Mouse (Mus musculus) liver, postnatal 0 days (tissue): ENCODE data around the gene Ube2e3. TPM values are rescaled to one million over a fixed set of nuclear protein-coding genes. Genes with fewer than 3 reads are reported as not detected.
A peak's percentile ranks its signal among the peaks of the same experiment; 100 is the strongest.

Experiments
- ATAC-seq: fragments of 200-750 bp; cut with Nextera tagmentation; 2 replicates; pipeline ENCODE4 v1.8.0; 2017; ENCODE audit warnings: mild to moderate bottlenecking, moderate library complexity
- DNase-seq: peaks from one replicate; pipeline ENCODE4 v3.0.0-alpha.2; 2016
- H3K27ac ChIP-seq: fragments of 300-500 bp; sonication (generic); 2 replicates; pipeline ENCODE4 v1.5.1; 2014; ENCODE audit warnings: antibody characterized with exemption, moderate library complexity, mild to moderate bottlenecking, low read depth
- H3K27me3 ChIP-seq: fragments of 300-500 bp; sonication (generic); 2 replicates; pipeline ENCODE4 v1.6.1; 2014; ENCODE audit warnings: low read length, control low read depth, mixed read lengths; ENCODE audit not compliant: insufficient read depth
- H3K36me3 ChIP-seq: fragments of 300-500 bp; sonication (generic); replicated peaks from 2 replicates; pipeline ENCODE4 v1.6.1; 2014; ENCODE audit warnings: mild to moderate bottlenecking, control low read depth, low read length, moderate library complexity, mixed read lengths; ENCODE audit not compliant: insufficient read depth
- H3K4me1 ChIP-seq: fragments of 300-500 bp; sonication (generic); 2 replicates; pipeline ENCODE4 v1.6.1; 2014; ENCODE audit warnings: antibody characterized with exemption, mild to moderate bottlenecking, control low read depth; ENCODE audit not compliant: insufficient read depth
- H3K4me2 ChIP-seq: fragments of 300-500 bp; sonication (generic); 2 replicates; pipeline ENCODE4 v1.6.1; 2014; ENCODE audit warnings: low read depth, mild to moderate bottlenecking, low read length, moderate library complexity, mixed read lengths
- H3K4me3 ChIP-seq: fragments of 300-500 bp; sonication (generic); 2 replicates; pipeline ENCODE4 v1.5.1; 2014; ENCODE audit warnings: low read depth, low read length
- H3K9ac ChIP-seq: fragments of 300-500 bp; sonication (generic); replicated peaks from 2 replicates; pipeline ENCODE4 v1.6.1; 2014; ENCODE audit warnings: mild to moderate bottlenecking, moderate library complexity
- H3K9me3 ChIP-seq: fragments of 300-500 bp; sonication (generic); 2 replicates; pipeline ENCODE4 v1.6.1; 2016; ENCODE audit warnings: mild to moderate bottlenecking, control low read depth, low read length, mixed read lengths
- CTCF ChIP-seq: sonication (generic); IDR thresholded peaks from 2 replicates; pipeline ENCODE4 v1.5.1; 2016; ENCODE audit warnings: antibody characterized with exemption, low read depth
- EP300 ChIP-seq: IDR thresholded peaks from 2 replicates; pipeline ENCODE4 v1.6.1; 2016; ENCODE audit warnings: antibody characterized with exemption, low read depth, mild to moderate bottlenecking
- WGBS: fragments of 180-500 bp; shearing (Covaris S2); extraction: QIAGEN DNeasy Blood & Tissue Kit; methylation state at CpG from one replicate; pipeline ENCODE4 v1.1.7; 2014; ENCODE audit not compliant: insufficient replicate concordance; 5-methylcytosine and 5-hydroxymethylcytosine counted together
- polyA plus RNA-seq: library from polyadenylated mRNA; unstranded; fragments of >200 nt; fragmentation: Nextera tagmentation; extraction: Ambion mirVana; gene quantifications from 2 replicates; pipeline ENCODE4 v1.2.1, GENCODE M21; 2015

Gene Ube2e3
- polyA plus RNA-seq: 46.8 and 49.6 TPM in 2 replicates

DNA sequence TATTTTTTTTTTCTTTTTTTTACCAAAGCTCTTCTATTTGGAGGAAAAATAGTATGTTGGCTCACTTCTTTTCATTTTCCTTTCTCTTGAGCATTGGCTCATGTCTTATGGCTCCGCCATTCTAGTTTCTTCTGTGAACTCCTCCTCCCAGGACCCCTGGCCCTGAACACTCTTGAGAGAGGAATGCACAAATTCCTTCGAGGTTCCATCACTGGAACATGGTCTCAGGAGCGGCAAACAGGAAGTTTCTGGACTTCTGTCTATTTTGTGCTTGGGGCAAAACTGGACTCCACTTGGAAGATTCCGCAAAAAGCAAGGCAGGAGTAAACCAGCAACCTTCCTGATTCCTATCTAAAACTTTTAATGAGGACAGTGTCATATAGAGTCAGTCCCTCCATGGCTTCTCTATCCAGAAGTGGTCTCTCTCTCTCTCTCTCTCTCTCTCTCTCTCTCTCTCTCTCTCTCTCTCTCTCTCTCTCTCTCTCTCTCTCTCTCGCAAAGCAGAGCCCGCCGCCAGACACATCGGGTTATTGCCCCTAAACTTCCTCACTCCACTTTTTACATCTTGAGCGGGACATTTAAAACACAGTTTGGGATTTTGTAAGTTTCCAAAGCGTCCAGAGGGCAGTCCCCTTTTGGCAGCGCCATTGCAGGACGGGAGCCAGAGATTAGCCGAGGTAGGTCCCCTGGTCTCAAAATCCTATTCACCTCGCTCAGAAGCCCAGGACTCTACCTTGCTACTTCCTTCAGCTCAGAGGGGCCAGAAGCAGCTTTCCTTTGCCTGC lies at the start of gene Ube2e3:
Gene Ube2e3 (plus strand): TSS at position 399 of the 785 bp plus-strand sequence.
- Histone ChIP-seq H3K4me3 (peak within 1 kb of the TSS; percentile 95), H3K9me3 (no peaks in the 10 kb centered on the region), H3K4me2 (peak within 1 kb of the TSS; percentile 94), H3K36me3 (0 out of 2 replicates have a peak, but pooled peaks cover 3% of the 10 kb centered on the region), H3K4me1 (peaks cover 20% of the 10 kb centered on the region), H3K27me3 (no peaks in the 10 kb centered on the region), H3K27ac (peak within 1 kb of the TSS; percentile 98), H3K9ac (peak within 1 kb of the TSS; percentile 100)
- 16% methylated on average over 14 of the region's 14 CpGs for WGBS
- ATAC-seq (no peak), DNase-seq (no peak)
- TF ChIP-seq EP300: no peak
- no peak for TF ChIP-seq CTCF

DNA sequence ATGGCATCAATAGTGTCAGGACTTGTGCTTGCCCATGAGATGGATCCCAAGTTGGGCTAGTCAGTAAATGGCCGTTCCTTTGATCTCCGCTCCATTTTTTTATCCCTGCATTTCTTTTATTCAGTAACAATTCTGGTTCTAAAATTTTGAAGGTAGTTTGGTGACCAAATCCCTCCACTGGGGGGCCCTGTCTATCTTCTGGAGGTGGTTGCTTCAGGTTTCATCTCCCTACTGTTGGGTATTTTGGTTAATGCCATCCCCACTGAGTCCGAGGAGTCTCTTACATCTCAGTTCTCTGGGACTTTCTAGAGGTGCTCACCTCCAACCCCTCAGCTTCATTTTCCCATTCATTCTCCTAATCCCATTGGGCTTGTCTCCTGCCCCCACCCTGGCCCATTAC lies 38.0 kb upstream of the Ube2e3 start:
- 82% methylated on average over 3 of the region's 3 CpGs for WGBS
- no peaks in the 10 kb centered on the region for H3K36me3 ChIP-seq
- no peaks in the 10 kb centered on the region for H3K9me3 ChIP-seq
- no peak overlapping the region for H3K27ac ChIP-seq
- no peak for ATAC-seq
- no peak overlapping the region for H3K4me2 ChIP-seq
- no peak overlapping the region for H3K9ac ChIP-seq
- H3K4me3 ChIP-seq: no peak overlapping the region
- TF ChIP-seq EP300 (no peak), CTCF (peak; percentile 32)
- DNase-seq: no peak
- no peaks in the 10 kb centered on the region for H3K27me3 ChIP-seq
- H3K4me1 ChIP-seq: no peaks in the 10 kb centered on the region

DNA sequence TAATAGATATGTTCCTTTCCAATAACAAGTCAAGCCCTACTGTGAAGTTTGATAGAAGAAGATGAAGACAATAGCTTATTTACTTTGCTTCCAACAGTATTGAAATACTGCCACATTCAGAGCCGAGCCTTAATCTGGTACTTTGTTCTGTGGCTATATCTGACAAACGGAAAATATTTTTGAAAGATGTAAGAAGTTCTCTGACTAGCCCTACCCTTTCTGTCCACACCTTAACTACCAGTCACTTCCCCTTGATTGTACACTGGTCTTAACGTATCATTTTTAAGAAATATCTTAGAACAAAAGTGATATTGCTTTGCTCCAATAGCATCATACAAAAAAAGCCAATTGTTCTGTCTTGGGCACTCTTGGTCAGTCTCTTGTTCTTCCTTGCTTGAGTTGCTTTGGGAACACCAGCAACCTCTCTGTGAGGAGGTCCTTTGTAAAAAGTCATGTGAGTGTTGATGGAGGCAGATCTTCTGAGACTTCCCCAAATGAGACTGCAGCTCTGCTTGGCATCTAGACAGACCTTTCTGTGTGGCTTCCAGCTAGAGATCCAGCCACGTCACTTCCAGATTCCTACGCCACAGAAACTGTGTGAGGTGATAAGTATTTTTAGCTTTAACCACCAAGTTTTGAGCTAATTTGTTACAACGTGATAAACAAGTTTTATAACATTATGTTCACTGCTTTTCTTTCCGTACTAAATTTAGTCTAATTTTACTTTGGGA lies 26.3 kb upstream of the Ube2e3 start:
- TF ChIP-seq EP300: no peak
- TF ChIP-seq CTCF: no peak
- Histone ChIP-seq H3K4me3 (no peak overlapping the region), H3K9me3 (no peaks in the 10 kb centered on the region), H3K9ac (no peak overlapping the region), H3K27ac (no peak overlapping the region), H3K36me3 (no peaks in the 10 kb centered on the region), H3K4me1 (no peaks in the 10 kb centered on the region), H3K27me3 (no peaks in the 10 kb centered on the region), H3K4me2 (no peak overlapping the region)
- WGBS: 46% methylated on average over 7 of the region's 7 CpGs
- ATAC-seq (no peak), DNase-seq (no peak)

DNA sequence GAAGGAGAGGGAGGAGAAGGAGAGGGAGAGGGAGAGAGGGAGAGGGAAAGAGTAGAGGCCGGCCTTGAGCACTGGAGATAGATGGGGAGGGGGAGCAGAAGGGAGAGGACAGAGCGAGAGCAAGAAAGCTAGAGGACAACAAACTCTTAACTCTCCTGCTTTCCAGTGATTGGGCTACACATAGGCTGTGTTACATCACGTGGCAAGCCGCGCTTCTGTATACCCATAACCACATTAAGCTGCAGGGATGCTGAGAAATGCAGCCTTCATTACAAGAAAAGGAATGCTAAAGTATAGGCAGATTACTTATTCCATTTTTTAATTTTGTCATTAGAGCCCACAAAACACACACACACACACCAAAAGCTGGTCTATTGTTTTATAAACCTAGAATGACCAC lies 23.6 kb upstream of the Ube2e3 start:
- no peaks in the 10 kb centered on the region for H3K36me3 ChIP-seq
- ATAC-seq (no peak), DNase-seq (no peak)

DNA sequence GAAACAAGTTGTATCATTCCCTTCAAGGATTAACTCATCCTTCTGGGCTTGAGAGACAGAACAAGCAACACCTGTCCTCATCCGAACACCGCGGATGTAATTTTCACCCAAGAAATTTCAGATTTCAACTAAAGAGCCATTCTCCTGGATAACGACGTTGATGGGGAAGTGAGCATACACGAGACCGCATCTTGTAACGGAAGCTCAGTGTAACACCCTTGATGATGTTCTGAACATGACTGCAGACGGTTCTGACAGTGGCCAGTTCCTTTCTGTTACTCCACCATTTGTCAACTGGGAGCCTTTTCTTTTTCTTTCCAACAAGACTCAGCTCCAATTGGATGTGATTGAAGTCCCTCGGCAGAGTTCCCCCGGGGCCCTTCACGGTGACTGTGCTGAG lies 22.6 kb upstream of the Ube2e3 start:
- DNase-seq (no peak), ATAC-seq (no peak)
- Histone ChIP-seq H3K9me3 (no peaks in the 10 kb centered on the region), H3K36me3 (no peaks in the 10 kb centered on the region), H3K9ac (no peak overlapping the region), H3K27me3 (no peaks in the 10 kb centered on the region), H3K4me1 (no peaks in the 10 kb centered on the region), H3K4me2 (no peak overlapping the region), H3K27ac (no peak overlapping the region), H3K4me3 (no peak overlapping the region)
- 82% methylated on average over 12 of the region's 12 CpGs for WGBS
- TF ChIP-seq CTCF (no peak), EP300 (no peak)

More for the DNA sequence above, 23.6 kb upstream of the Ube2e3 start:
- TF ChIP-seq EP300 (no peak), CTCF (no peak)
- Histone ChIP-seq H3K9me3 (no peaks in the 10 kb centered on the region), H3K27me3 (no peaks in the 10 kb centered on the region), H3K9ac (no peak overlapping the region), H3K27ac (no peak overlapping the region), H3K4me1 (no peaks in the 10 kb centered on the region), H3K4me3 (no peak overlapping the region), H3K4me2 (no peak overlapping the region)
- WGBS: 86% methylated on average over 5 of the region's 5 CpGs

DNA sequence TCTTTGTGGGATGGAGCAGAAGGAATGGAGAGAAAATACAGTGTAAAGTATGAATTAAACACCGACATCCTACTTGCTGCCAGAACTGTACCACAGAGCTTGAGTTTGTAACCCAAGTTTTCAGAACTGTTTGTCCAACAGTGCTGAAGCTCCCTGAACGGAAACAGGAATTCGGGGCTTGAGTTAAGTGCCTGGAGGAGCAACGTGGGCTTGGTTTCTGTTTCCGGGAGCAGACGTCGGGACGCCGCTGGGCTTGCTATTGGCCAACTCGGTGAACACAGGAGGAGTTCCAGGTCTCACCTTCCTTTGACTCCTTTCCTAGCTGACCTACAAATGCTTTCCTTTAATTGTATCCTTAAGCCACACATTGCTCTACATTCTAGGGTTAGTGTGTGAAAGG lies 22.2 kb upstream of the Ube2e3 start:
- no peaks in the 10 kb centered on the region for H3K36me3 ChIP-seq
- no peaks in the 10 kb centered on the region for H3K9me3 ChIP-seq
- ATAC-seq: no peak
- no peak overlapping the region for H3K27ac ChIP-seq
- no peaks in the 10 kb centered on the region for H3K4me1 ChIP-seq
- WGBS: 72% methylated on average over 10 of the region's 10 CpGs
- H3K27me3 ChIP-seq: no peaks in the 10 kb centered on the region
- H3K4me2 ChIP-seq: no peak overlapping the region
- TF ChIP-seq CTCF (no peak), EP300 (no peak)
- DNase-seq: no peak
- H3K4me3 ChIP-seq: no peak overlapping the region
- H3K9ac ChIP-seq: no peak overlapping the region
